Mouse (Mus musculus): ENCODE measurements around the gene Zfp322a.
"Not testable (repeated sequence)": the region's sequence is repeated elsewhere in the genome, so short reads cannot be mapped to it uniquely, and the experiment has no call there.

The Zfp322a gene

GRCm38 (mm10) chr13:23368583-23369420 is at the start of gene Zfp322a:
Gene Zfp322a (minus strand): TSS chr13:23369208.
- DNase-seq: peak; percentile 97

- DNase-seq: no peak
Observed at GRCm38 (mm10) chr13:23412630-23413521, 43.9 kb upstream of the Zfp322a start.

GRCm38 (mm10) chr13:23412211-23412629 is 43.2 kb upstream of the Zfp322a start:
- no peak for DNase-seq

- no peak for DNase-seq
Observed at GRCm38 (mm10) chr13:23411311-23412210, 42.6 kb upstream of the Zfp322a start.

- DNase-seq: no peak
Observed at GRCm38 (mm10) chr13:23410632-23411031, 41.6 kb upstream of the Zfp322a start.

- no peak for DNase-seq
Observed at GRCm38 (mm10) chr13:23402626-23403025, 33.6 kb upstream of the Zfp322a start.

- peak; percentile 93 for DNase-seq
Observed at GRCm38 (mm10) chr13:23401683-23402527, 32.9 kb upstream of the Zfp322a start.

- no peak for DNase-seq
Observed at GRCm38 (mm10) chr13:23400771-23401682, 32.0 kb upstream of the Zfp322a start.

- DNase-seq: not testable (repeated sequence)
Observed at GRCm38 (mm10) chr13:23396913-23397312, 27.9 kb upstream of the Zfp322a start.

- DNase-seq: peak; percentile 11
Observed at GRCm38 (mm10) chr13:23396246-23396703, 27.3 kb upstream of the Zfp322a start.

- DNase-seq: no peak
Observed at GRCm38 (mm10) chr13:23395301-23396245, 26.6 kb upstream of the Zfp322a start.

GRCm38 (mm10) chr13:23387548-23387947 is 18.5 kb upstream of the Zfp322a start:
- DNase-seq: no peak

- DNase-seq: no peak
Observed at GRCm38 (mm10) chr13:23383127-23383526, 14.1 kb upstream of the Zfp322a start.

- no peak for DNase-seq
Observed at GRCm38 (mm10) chr13:23372433-23372832, 3.4 kb upstream of the Zfp322a start.

GRCm38 (mm10) chr13:23370075-23370474 is 1.1 kb upstream of the Zfp322a start:
- DNase-seq: no peak

- no peak for DNase-seq
Observed at GRCm38 (mm10) chr13:23369421-23369765, 385 bp upstream of the Zfp322a start.

GRCm38 (mm10) chr13:23361536-23361935 is 7.5 kb downstream of the Zfp322a start:
- DNase-seq: no peak

GRCm38 (mm10) chr13:23354541-23354940 is 14.5 kb downstream of the Zfp322a start:
- not testable (repeated sequence) for DNase-seq

- DNase-seq: no peak
Observed at GRCm38 (mm10) chr13:23317305-23317889, 51.6 kb downstream of the Zfp322a start.

All from lung, postnatal 10 days (tissue).